Mouse (Mus musculus) embryonic stem cell, embryonic (primary cell): ENCODE results near the gene Xpo1.

ENCODE experiments used
- CTCF ChIA-PET, 4 experiments: fragments of 300-600 bp in 2 of 4; fragments of 350-600 bp in 2 of 4; sonication (Branson Sonifier 250); formaldehyde crosslinking; loops; one replicate each; lab custom pipeline; 2022; ENCODE audit warnings: inconsistent platforms in 2 of 4; lab: Charles Lee
- POLR2A ChIA-PET, 4 experiments: fragments of 300-600 bp in 2 of 4; fragments of 350-600 bp in 2 of 4; sonication (Branson Sonifier 250); formaldehyde crosslinking; loops; one replicate each; lab custom pipeline; 2022; ENCODE audit warnings: antibody characterized with exemption in 4 of 4, inconsistent platforms in 1 of 4; lab: Charles Lee

Xpo1 gene

DNA sequence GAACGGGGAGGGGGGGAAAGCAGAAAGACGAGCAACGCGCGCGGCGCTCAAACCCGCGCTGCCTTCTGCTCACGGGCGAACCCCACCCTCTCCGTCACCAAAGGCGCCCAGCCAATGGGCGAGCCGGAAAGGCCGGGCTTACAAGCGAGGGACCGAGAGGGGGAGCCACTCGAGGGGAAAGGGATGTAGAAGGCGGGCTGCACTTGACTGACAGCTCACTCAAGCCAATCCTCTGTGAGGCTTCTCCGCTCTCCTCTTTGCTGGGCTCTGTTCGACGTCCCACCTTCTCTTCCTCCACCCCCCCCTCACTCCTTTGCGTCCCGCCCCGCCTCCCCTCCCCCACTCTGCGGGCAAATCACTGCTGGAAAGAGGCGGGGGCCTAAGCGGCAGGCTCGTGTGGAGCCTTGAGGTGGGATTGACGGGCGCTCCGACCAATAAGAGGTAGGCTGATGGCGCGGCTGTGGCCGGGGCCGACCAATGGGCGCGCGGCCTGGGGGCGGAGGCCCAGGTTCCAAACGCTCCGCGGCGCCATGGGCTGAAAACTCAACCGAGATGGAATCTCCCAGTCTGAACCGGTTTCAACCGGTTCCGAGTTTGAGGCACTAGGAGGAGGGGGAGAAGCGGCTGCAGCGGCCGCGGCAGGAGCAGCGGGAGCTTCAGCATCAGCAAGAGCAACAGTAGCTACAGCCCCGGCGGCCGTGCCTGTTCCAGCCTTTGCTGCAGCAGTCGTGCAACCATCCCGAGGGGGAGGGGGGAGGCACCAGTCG, at the start of gene Xpo1:
Xpo1 (plus strand) TSS at position 615 of the 767 bp plus-strand sequence.
- ChIA-PET CTCF (interaction anchor here in 3 of 4 experiments (0.6 to 1.2 kb wide), 10 partner anchors 11 to 1813 kb away, joined by 3 to 5 read pairs (median 3); no protein-coding TSS in a partner anchor), POLR2A (interaction anchor here (0.5 to 9.1 kb wide), 112 partner anchors 9 to 1064 kb away, joined by 3 to 85 read pairs (median 4); partner anchors contain the start of genes Cct4 (in 3 of the 4), Fam161a (in 2 of the 4), Pex13 (in 2 of the 4) and Pus10 (in 2 of the 4))

DNA sequence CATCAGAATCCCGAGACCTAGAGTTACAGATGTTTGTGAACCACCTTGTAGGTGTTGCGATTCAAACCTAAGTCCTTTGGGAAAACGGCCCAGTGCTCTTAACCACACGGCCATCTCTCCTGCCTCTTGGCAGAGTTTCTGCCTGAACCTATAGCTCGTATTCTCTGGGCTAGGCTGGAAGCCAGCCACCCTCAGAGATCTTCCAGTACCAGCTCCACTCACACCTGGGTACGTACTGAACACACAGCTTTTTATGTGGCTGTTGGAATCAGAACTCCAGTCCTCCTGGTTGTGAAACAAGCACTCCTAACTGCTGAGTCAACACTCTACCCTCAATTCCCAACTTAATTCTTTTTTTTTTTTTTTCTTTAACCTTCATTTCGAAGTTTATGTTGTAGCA, 46.1 kb upstream of the Xpo1 start:
- ChIA-PET POLR2A (interaction anchor here in 1 of 4 experiments (0.7 to 1.2 kb wide), 2 partner anchors 46 to 591 kb away, joined by 3 to 4 read pairs; partner anchors contain the start of gene Xpo1), CTCF (interaction anchor here in 1 of 4 experiments (0.7 kb wide), 1 partner anchor 62 kb away, joined by 8 read pairs; no protein-coding TSS in a partner anchor)

DNA sequence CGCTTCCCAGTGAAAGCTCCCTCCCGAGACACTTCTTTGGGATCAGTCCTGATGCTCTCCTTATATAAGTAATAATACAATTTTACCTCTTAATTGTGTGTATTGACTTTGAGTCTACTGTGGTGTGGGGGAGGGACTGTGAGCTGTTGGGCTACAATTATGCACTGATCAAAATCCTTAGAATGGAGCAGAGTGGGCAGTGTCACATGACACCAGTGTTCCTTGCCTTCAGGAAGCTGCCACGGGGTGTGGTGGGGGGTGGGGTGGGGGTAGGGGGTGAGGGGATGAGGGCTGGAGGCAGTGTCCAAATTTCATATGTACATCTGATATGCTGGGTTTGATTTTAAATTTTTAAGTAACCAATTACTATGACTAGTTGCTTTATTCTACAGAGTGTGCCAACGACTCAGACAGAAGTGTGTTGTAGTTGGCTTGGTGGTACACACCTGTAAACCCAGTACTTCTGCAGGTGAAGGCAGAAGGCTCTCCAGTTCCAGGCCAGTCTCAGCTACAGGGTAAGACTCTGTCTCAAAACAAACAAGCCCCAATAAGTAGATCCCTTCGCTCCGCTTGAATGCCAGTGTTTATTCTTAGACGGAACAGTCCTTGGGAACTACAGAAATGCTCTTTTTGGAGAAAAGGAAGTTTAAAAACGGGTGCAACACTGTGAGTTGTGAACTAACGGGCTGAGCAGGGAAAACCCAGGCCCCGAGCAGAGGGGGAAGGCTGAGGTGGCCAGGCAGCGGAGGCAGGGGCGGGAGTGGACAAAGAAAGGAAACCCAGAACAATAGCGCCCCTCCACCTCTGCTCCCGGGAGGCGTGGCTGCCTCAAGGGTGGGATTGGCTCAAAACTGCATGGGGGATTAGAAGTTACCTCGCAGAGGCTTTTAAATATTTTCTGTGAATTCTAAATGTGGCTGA, 45.0 kb upstream of the Xpo1 start:
- ChIA-PET CTCF (interaction anchor here in 1 of 4 experiments (0.6 kb wide), 1 partner anchor 23 kb away, joined by 3 read pairs; no protein-coding TSS in a partner anchor), POLR2A (interaction anchor here in 2 of 4 experiments (0.7 to 1.7 kb wide), 6 partner anchors 25 to 298 kb away, joined by 3 to 11 read pairs (median 4); partner anchors contain the start of gene Xpo1 (in 1 of the 2))

DNA sequence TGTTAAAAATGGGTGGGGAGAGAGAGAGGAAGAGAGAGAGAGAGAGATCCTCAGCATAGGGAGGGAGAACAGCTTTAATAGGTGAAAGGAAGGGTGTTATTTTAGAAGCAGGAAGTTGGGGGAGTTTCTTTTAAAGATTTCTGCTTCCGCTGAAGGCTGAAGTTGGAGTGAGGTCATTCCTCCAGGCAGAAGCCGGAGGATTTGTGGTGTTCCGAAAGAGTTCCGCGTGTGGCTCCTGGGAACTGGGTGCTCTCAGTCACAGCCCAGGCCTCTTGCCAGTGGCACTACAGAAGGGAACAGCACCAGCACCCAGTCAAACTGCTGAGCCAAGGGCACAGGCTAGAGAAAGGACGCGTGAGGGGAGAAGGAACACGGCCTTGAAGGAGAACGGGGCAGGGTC, 38.4 kb upstream of the Xpo1 start:
- CTCF ChIA-PET: no interaction called here
- POLR2A ChIA-PET: interaction anchor here in 1 of 4 experiments (0.7 kb wide), 1 partner anchor 317 kb away, joined by 3 read pairs; no protein-coding TSS in a partner anchor

DNA sequence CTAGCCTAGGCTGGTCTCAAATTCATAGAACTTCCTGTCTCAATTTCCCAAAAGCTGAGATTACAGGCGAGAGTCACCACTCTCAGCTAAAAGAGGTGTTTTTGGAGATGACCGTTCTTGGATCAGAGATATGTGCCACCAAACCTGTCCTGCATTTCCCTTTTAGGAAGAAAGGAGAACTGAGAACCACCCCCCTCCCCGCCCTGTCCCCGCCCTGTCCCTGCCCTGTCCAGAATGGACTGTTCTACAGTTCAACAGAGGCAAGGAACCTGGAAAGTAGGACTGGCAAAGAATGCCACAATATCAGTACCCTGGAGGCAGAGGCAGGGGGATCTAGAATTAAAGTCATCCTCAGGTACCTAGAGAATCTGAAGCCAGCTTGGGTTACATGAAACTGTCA, 19.8 kb upstream of the Xpo1 start:
- ChIA-PET CTCF (no interaction called here), POLR2A (no interaction called here)

DNA sequence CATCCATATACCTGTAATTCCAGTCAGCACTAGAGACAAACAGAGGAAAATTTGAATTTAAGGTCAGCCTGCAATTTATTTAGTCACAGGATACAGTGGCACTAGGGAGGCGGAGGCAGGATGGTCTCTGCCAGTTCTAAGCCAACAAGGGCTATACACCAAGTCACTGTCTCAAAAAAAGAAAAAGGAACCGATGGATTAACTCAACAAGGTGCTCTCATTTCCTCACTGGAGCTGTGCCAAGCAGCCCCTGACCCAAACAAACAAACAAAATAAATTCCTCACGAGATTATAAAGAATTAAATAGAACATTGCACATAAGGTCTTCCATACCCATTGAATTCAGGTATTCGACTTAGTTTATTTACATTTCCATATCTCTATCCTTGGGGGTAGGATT, 1.9 kb upstream of the Xpo1 start:
- ChIA-PET CTCF (no interaction called here), POLR2A (interaction anchor here in 2 of 4 experiments (1.2 to 5.8 kb wide), 9 partner anchors 13 to 272 kb away, joined by 3 to 45 read pairs (median 13); partner anchors contain the start of genes Commd1 (in 1 of the 2), Fam161a (in 1 of the 2) and Gm28048 (in 1 of the 2))

DNA sequence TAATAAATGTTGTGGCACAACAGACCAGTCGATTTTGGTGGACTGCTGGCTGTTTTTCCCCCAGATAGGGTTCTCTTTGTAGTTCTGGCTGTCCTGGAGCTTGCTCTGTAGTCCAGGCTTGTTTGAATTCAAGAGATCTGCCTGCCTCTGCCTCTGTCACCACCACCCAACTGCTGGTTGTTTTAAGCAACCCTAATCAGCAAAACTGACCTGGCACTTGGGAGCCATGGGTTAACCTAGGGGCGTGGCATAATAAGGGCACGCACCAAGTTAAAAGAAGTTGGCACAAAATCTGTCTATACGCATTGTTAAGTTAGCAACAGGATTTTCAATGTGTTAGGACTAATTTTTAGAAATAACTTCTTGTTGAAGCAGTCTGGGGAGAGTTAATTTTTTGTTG, 1.3 kb upstream of the Xpo1 start:
- POLR2A ChIA-PET: interaction anchor here (0.6 to 9.1 kb wide), 49 partner anchors 11 to 633 kb away, joined by 3 to 85 read pairs (median 5); partner anchors contain the start of genes Cct4 (in 3 of the 4), Ahsa2 (in 1 of the 4), Commd1 (in 1 of the 4) and Fam161a (in 1 of the 4)
- CTCF ChIA-PET: interaction anchor here in 3 of 4 experiments (0.6 to 1.2 kb wide), 7 partner anchors 86 to 1814 kb away, joined by 3 read pairs; no protein-coding TSS in a partner anchor

DNA sequence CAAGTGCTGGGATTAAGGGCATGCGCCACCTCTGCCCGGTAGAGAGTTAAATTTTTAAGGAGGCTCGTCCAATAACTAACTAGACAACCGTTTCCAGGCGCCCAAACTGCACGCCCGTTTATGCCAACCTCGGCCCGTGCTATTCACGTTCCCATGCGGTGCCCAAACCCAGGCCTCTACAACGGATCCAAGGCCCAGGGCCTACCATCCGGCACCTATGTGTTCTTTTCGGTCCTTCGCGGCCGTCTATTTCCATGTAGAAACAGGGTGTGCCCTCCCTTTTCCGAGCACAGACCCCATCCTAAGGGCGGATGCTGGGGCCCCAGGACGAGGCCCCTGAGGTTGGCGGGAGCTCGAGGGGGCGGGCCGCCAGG, 801 bp upstream of the Xpo1 start:
- ChIA-PET POLR2A (interaction anchor here (0.6 to 9.1 kb wide), 75 partner anchors 10 to 634 kb away, joined by 3 to 85 read pairs (median 4); partner anchors contain the start of genes Cct4 (in 3 of the 4), Pex13 (in 2 of the 4), Pus10 (in 2 of the 4) and Ahsa2 (in 1 of the 4)), CTCF (interaction anchor here in 3 of 4 experiments (0.6 to 1.2 kb wide), 7 partner anchors 87 to 1814 kb away, joined by 3 read pairs; no protein-coding TSS in a partner anchor)

DNA sequence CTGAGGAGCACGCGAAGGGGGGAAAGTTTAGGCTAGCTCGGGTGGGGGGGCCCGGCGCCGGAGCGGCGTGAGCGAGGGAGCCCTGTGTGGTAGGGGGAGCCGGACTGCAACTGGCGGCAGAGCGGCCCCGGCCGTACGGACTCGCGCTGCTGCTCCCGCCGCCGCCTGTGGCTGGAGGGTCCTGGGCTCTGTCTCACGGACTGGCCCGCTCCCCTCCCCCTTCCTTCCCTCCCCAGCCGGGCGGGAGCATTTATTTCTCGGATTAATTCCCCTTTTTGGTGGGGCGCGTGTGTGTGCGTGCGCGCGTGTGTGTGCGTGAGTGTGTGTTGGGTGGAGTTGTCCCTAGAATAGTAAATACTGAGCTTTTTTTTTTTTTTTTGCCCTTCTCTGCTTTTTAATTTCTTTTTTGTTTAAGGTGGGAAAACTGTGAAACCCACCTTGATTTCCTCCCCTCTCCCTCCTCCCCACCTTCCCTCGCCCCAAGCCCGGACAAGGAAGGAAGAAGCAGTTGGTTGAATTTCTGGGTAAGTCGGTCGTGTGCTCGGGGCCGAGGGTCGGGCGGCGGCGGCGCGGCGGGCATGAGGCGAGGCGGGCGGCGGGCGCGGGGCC, 457 bp downstream of the Xpo1 start:
- CTCF ChIA-PET: interaction anchor here in 3 of 4 experiments (0.6 to 1.4 kb wide), 4 partner anchors 11 to 728 kb away, joined by 3 to 5 read pairs (median 4); no protein-coding TSS in a partner anchor

DNA sequence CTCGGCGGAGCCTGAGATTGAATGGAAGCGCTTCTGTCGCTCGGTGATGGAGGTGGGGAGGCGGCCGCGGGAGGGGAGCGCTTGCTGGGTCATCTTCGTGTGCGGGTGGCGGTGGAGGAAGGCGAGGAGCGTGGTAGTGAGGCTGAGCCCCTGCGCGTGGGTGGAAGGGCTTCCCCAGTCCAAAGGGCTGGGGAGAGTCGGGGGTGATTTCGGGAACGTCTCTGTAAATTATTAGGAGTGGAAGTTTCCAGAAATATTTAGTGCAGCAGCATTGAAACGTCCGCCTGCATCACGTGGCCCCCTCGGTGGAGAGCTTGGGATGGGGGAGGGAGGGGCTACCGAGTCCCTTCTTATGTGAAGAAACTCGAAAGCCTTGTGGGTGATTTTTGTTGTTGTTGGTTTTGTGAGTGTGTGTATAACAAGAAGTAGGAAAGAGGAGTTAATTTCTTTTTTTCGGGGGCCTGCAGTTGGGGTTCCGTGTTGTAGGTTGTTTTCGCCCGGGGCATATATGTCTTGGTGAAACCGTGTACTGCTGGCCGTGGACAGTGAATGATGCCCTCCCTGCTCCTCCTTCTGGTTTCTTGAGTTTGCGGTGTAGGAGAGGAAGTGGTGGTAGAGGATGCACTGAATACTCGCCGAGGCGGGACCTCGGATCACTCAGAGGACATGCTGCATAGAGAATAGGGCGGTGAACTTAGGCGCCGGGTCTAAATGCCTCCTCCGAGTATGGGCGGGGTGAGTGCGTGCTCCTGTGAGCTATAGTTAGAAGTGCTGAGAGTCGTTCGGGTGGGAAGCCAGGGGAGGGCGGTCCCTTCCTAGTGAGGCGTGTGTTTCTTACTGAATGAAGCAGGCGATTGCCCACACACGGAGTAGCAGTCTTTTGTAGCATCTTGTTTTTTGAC, 1.2 kb downstream of the Xpo1 start:
- ChIA-PET CTCF (interaction anchor here in 1 of 4 experiments (1.0 to 1.4 kb wide), 2 partner anchors 12 to 58 kb away, joined by 3 read pairs; no protein-coding TSS in a partner anchor), POLR2A (interaction anchor here (0.5 to 9.1 kb wide), 74 partner anchors 8 to 649 kb away, joined by 3 to 85 read pairs (median 4); partner anchors contain the start of genes Cct4 (in 3 of the 4), Fam161a (in 3 of the 4), 1700093K21Rik (in 1 of the 4) and Ahsa2 (in 1 of the 4))

More for the DNA sequence above, 457 bp downstream of the Xpo1 start:
- POLR2A ChIA-PET: interaction anchor here (0.5 to 9.1 kb wide), 95 partner anchors 9 to 1064 kb away, joined by 3 to 85 read pairs (median 5); partner anchors contain the start of genes Cct4 (in 3 of the 4), Fam161a (in 2 of the 4), Pex13 (in 2 of the 4) and Pus10 (in 2 of the 4)

DNA sequence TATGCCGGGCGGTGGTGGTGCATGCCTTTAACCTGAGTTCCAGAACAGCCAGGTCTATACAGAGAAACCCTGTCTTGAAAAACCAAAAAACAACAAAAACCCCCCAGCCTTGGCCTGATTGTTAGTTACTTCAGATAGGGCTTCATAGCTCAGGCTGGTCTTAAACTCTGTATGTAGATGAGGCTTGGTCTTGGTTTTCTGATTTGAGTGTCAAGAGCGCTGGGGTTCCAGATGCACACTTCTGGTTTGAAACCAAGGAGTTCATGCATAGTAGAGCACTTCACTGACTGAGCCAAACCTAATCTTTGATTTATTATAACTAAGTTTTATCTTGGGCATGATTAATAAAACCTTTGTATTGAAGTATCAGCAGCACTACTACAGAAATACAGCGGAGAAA, 3.2 kb downstream of the Xpo1 start:
- POLR2A ChIA-PET: interaction anchor here in 3 of 4 experiments (0.6 to 9.1 kb wide), 13 partner anchors 10 to 288 kb away, joined by 3 to 85 read pairs (median 8); partner anchors contain the start of genes Fam161a (in 2 of the 3) and Cct4 (in 1 of the 3)

DNA sequence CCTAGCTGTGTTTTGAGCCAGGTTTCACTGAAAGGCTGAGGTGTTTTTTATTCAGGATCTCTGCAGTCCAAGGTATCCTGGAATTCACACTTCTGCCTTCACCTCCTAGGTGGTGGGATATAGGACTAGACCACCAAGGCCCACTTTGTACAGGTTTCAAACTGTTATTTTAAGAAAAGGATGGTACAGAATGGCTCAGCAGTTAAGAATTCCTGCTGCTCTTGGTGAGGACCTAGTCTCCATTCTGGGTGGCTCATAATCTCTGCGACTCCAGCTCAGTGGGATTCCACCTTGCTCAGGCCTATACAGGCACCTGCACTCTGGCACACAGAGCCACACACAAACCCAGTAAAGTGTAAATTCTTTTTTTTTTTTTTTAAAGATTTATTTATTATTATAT, 3.6 kb downstream of the Xpo1 start:
- POLR2A ChIA-PET: interaction anchor here (0.6 to 9.1 kb wide), 23 partner anchors 10 to 561 kb away, joined by 3 to 85 read pairs (median 5); partner anchors contain the start of genes Cct4 (in 2 of the 4) and Fam161a (in 2 of the 4)
- CTCF ChIA-PET: interaction anchor here in 3 of 4 experiments (0.5 to 1.2 kb wide), 3 partner anchors 246 to 624 kb away, joined by 3 to 4 read pairs (median 3); no protein-coding TSS in a partner anchor

More for the DNA sequence above, 3.2 kb downstream of the Xpo1 start:
- CTCF ChIA-PET: interaction anchor here in 2 of 4 experiments (0.5 to 0.6 kb wide), 2 partner anchors 262 to 624 kb away, joined by 3 read pairs; no protein-coding TSS in a partner anchor

DNA sequence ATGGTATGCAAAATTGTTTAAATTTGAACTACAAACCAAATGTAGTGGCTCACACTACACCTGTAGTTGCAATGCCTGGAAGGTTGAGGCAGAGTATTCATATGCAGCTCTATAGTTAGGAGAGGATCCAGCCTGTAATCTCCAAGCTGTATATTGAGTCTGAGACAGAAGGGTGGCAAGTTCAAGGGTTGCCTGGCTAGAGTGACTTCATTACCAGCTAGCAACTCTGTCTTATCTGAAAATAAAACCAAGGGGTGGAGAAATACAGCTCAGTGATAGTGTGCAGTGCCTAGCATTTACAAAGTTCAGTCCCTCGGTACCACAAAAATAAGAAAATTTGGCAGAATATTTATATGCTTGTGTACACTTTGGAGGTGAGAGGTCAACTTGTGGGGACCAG, 4.3 kb downstream of the Xpo1 start:
- ChIA-PET POLR2A (interaction anchor here (0.6 to 9.1 kb wide), 27 partner anchors 9 to 561 kb away, joined by 3 to 85 read pairs (median 4); partner anchors contain the start of genes Fam161a (in 3 of the 4) and Cct4 (in 2 of the 4)), CTCF (interaction anchor here in 2 of 4 experiments (0.6 to 1.2 kb wide), 2 partner anchors 45 to 247 kb away, joined by 3 to 4 read pairs; no protein-coding TSS in a partner anchor)

DNA sequence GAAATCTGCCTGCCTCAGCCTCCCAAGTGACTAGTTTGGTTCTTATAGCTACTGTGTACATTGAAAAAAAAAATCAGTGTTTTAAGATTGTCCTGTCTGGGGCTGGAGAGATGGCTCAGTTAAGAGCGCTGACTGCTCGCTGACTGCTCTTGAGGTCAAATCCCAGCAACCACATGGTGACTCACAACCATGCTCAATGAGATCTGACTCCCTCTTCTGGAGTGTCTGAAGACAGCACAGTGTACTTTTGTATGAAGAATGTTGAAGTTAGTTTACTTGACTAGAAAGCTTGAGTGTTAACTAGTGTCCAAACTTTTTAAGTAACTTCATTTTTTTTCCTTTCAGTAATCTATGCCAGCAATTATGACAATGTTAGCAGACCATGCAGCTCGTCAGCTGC, 5.6 kb downstream of the Xpo1 start:
- ChIA-PET CTCF (no interaction called here), POLR2A (interaction anchor here in 3 of 4 experiments (0.6 to 9.1 kb wide), 15 partner anchors 9 to 640 kb away, joined by 3 to 85 read pairs (median 4); partner anchors contain the start of genes Cct4 (in 1 of the 3), Commd1 (in 1 of the 3) and Fam161a (in 1 of the 3))

DNA sequence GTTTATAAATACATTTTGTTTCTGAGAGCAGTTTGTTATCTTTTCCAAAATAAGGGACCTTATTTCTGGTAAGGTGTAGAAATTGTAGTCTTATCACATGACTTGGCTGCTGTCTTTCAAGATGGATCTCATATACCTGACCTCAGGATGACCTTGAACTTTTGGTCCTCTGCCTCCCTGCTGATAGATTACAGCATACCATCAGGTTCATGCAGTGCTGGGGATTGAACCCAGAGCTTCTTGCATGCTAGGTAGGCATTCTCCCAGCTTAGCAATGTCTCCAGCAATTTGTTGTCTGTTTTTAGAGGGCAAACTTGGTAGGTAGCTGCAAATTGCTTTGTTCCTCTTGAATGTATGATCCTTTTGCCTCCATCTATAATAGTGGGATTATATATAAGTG, 9.1 kb downstream of the Xpo1 start:
- CTCF ChIA-PET: no interaction called here
- POLR2A ChIA-PET: interaction anchor here in 3 of 4 experiments (0.9 to 3.7 kb wide), 18 partner anchors 8 to 279 kb away, joined by 3 to 27 read pairs (median 4); partner anchors contain the start of genes Xpo1 (in 3 of the 3) and Fam161a (in 2 of the 3)
